ENCODE assay signal across 10 mouse cellular contexts in genomic region chr2:160766371-160766771, GRCm38 (mm10). TPM values are rescaled to one million over a fixed set of nuclear protein-coding genes. Genes with fewer than 3 reads are reported as not detected.
DNase-seq lines count a peak whose midpoint lies in the region; ATAC-seq and TF ChIP-seq lines count a peak whose summit lies in the region.
"Had no signal": no experiment of that assay in that cellular context is flagged by ENCODE, and none has a peak within 500 bp of the region (broad histone marks: within the 10 kb centered on the region; RNA-seq: fewer than 3 reads in every experiment).

No protein-coding gene starts in this region.

- H3K27ac ChIP-seq in kidney, embryonic 16.5 days (ENCODE audit: low read length) = no peak overlapping the region
- peak overlapping the region; percentile 88 for H3K27ac ChIP-seq in heart, adult 2 months
- H3K27ac ChIP-seq: lung, embryonic 15.5 days; stomach, embryonic 15.5 days had no signal

- no peak overlapping the region for H3K9ac ChIP-seq in kidney, embryonic 16.5 days (replicated peaks; ENCODE audit: low read length)
- peak overlapping the region; percentile 14; the same call in 1 of the 2 replicates for H3K9ac ChIP-seq in heart, adult 2 months (ENCODE audit: low read depth, low read length)
- H3K9ac ChIP-seq: lung, embryonic 15.5 days; stomach, embryonic 15.5 days had no signal

- TF ChIP-seq CTCF in heart, adult 2 months (IDR thresholded peaks at IDR 0.05) = no peak

- H3K4me1 ChIP-seq in kidney, embryonic 16.5 days (ENCODE audit: insufficient read depth, low read length) = no peaks in the 10 kb centered on the region
- peaks cover 44% of the 10 kb centered on the region for H3K4me1 ChIP-seq in heart, adult 2 months (ENCODE audit: control insufficient read depth, insufficient read depth, low read length)
- H3K4me1 ChIP-seq: lung, embryonic 15.5 days; stomach, embryonic 15.5 days had no signal

- peaks cover 29% of the 10 kb centered on the region for H3K36me3 ChIP-seq in kidney, embryonic 16.5 days (ENCODE audit: insufficient read depth, low read length)
- peaks cover 37% of the 10 kb centered on the region for H3K36me3 ChIP-seq in heart, adult 2 months (ENCODE audit: control insufficient read depth, insufficient read depth, low read length)

- no peak overlapping the region for H3K4me2 ChIP-seq in kidney, embryonic 16.5 days (replicated peaks; ENCODE audit: low read depth, low read length)
- H3K4me2 ChIP-seq: lung, embryonic 15.5 days; stomach, embryonic 15.5 days had no signal

- 78% methylated on average over 5 of the region's 5 CpGs for WGBS in kidney, embryonic 16.5 days
- 16% methylated on average over 5 of the region's 5 CpGs for WGBS in heart, adult 2 months

- DNase-seq in kidney, adult 11 months = peak; percentile 60
- DNase-seq in cerebellum, adult 11 months = peak; percentile 39
- peak; percentile 73 to 85 for DNase-seq in heart, adult 2 months
- peak; percentile 87 for DNase-seq in lung, postnatal 10 days
- no peak for DNase-seq in embryo, embryonic 10 days (ENCODE audit: low spot score)
- no peak for DNase-seq in layer of hippocampus, postnatal 25 days (ENCODE audit: extremely low spot score in 1 of 2, low spot score in 1 of 2)
- DNase-seq in left cerebral cortex, adult 18-20 months (ENCODE audit: low spot score in 2 of 2) = no peak

- no peak for ATAC-seq in kidney, embryonic 16.5 days (ENCODE audit: low FRiP score, low TSS enrichment)

- H3K27me3 ChIP-seq in kidney, embryonic 16.5 days (ENCODE audit: insufficient read depth, low read length) = no peaks in the 10 kb centered on the region
- H3K27me3 ChIP-seq in heart, adult 2 months (ENCODE audit: control insufficient read depth, insufficient read depth, low read length) = no peaks in the 10 kb centered on the region
- H3K27me3 ChIP-seq: lung, embryonic 15.5 days; stomach, embryonic 15.5 days had no signal

- peak; percentile 93 for TF ChIP-seq EP300 in heart, adult 2 months (IDR thresholded peaks at IDR 0.05; ENCODE audit: insufficient read depth, low read depth, low read length)

- no peaks in the 10 kb centered on the region; the same call in 1 of the 2 replicates for H3K79me2 ChIP-seq in heart, adult 2 months (replicated peaks; ENCODE audit: control insufficient read depth, insufficient read depth, low read length)

- peak; percentile 67; the same call in 1 of the 2 replicates for TF ChIP-seq POLR2A in heart, adult 2 months (IDR thresholded peaks at IDR 0.05; ENCODE audit: insufficient read depth, low read depth, low read length)

- no peaks in the 10 kb centered on the region for H3K9me3 ChIP-seq in kidney, embryonic 16.5 days (ENCODE audit: low read length)
- H3K9me3 ChIP-seq: lung, embryonic 15.5 days; stomach, embryonic 15.5 days had no signal

- H3K4me3 ChIP-seq in kidney, embryonic 16.5 days (ENCODE audit: low read length) = no peak overlapping the region
- no peak overlapping the region for H3K4me3 ChIP-seq in heart, adult 2 months
- H3K4me3 ChIP-seq: lung, embryonic 15.5 days; stomach, embryonic 15.5 days had no signal

- intact Hi-C loops in heart, adult 2 months (cut with DNase I) = loop anchor here (1.0 kb wide), 2 partner anchors 39 to 118 kb away; no protein-coding TSS in a partner anchor

RNA-seq across cellular contexts. Expression of gene Plcg1, which starts 35.3 kb away (rescaled TPM):
- polyA plus RNA-seq in kidney, embryonic 16.5 days (2015; fragmentation: Nextera tagmentation; extraction: Ambion mirVana) = 49.9 and 50.6 TPM in 2 replicates
- total RNA-seq in heart, adult 2 months (2021) = 10 to 100 TPM; 56.4 to 67.2 TPM
- 45.8 and 66.5 TPM in 2 replicates for polyA plus RNA-seq in heart, adult 2 months (2012; rRNA removed)
- 10 to 100 TPM; 95.9 to 96.4 TPM for total RNA-seq in layer of hippocampus, postnatal 25 days (2021)
- total RNA-seq in left cerebral cortex, adult 18-20 months (2021) = 100 to 1,000 TPM; 109 to 113 TPM

Comparison
In these comparisons a context has a peak if more than half of its experiments do, and no peak if none do; other contexts are left out.
1. DNase-seq: peak in kidney, adult 11 months (single experiment), cerebellum, adult 11 months (single experiment), heart, adult 2 months (2 of 2) and lung, postnatal 10 days (single experiment); none in embryo, embryonic 10 days (single experiment), layer of hippocampus, postnatal 25 days (0 of 2) and left cerebral cortex, adult 18-20 months (0 of 2).